Mouse (Mus musculus) E14TG2a.4 (cell line): ENCODE measurements around the gene Tns2.
A peak's percentile ranks its signal among the peaks of the same experiment; 100 is the strongest.

ENCODE experiments used
- H3K27me3 ChIP-seq: 2 replicates; pipeline ENCODE4 v1.6.1; 2014; ENCODE audit warnings: low read length, control low read depth; ENCODE audit not compliant: insufficient read depth
- H3K36me3 ChIP-seq: 2 replicates; pipeline ENCODE4 v1.6.1; 2014; ENCODE audit warnings: low read length, control low read depth; ENCODE audit not compliant: insufficient read depth
- H3K4me1 ChIP-seq: replicated peaks from 2 replicates; pipeline ENCODE4 v1.6.1; 2014; ENCODE audit warnings: low read depth, low read length, control low read depth
- H3K4me3 ChIP-seq: replicated peaks from 2 replicates; pipeline ENCODE4 v1.5.1; 2014; ENCODE audit warnings: mild to moderate bottlenecking, low read length
- H3K9me3 ChIP-seq: 2 replicates; pipeline ENCODE4 v1.6.1; 2014; ENCODE audit warnings: low read length, control low read depth
- CTCF ChIP-seq: conservative IDR thresholded peaks from 2 replicates; pipeline ENCODE4 v1.5.1; 2014; ENCODE audit warnings: low read length
- NANOG ChIP-seq: IDR thresholded peaks from 2 replicates; pipeline ENCODE4 v1.6.1; 2014; ENCODE audit warnings: borderline replicate concordance, low read length, mixed read lengths
- POU5F1 ChIP-seq: IDR thresholded peaks from 2 replicates; pipeline ENCODE4 v1.6.1; 2014; ENCODE audit warnings: low read length, borderline replicate concordance

Tns2 gene

DNA sequence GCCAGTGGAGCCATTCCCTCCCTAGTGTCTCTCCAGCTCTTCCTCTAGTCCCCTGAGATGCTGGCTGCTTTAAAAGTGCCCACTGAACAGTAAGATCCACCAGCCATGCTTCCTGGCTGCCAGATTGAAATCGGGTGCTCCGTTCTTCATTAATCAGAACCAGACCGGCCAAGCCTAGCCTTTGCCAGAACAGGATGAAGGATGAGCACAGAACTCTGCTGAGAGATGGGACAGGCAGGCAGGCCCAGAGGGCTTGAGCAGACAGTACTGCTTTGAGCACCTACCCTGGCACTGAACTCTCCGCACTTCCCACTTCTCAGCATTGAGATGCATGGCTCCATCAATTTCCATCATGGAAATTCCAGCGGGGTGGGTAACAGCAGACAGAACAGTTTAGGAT is 953 bp upstream of the Tns2 start:
- TF ChIP-seq NANOG: no peak
- TF ChIP-seq CTCF: no peak
- TF ChIP-seq POU5F1: no peak
- H3K9me3 ChIP-seq: no peaks in the 10 kb centered on the region
- peaks cover 88% of the 10 kb centered on the region for H3K4me1 ChIP-seq
- H3K36me3 ChIP-seq: peaks cover 51% of the 10 kb centered on the region
- H3K4me3 ChIP-seq: 0 out of 2 replicates have a peak overlapping the region, but pooled peaks have one; percentile 84
- peaks cover 37% of the 10 kb centered on the region for H3K27me3 ChIP-seq

DNA sequence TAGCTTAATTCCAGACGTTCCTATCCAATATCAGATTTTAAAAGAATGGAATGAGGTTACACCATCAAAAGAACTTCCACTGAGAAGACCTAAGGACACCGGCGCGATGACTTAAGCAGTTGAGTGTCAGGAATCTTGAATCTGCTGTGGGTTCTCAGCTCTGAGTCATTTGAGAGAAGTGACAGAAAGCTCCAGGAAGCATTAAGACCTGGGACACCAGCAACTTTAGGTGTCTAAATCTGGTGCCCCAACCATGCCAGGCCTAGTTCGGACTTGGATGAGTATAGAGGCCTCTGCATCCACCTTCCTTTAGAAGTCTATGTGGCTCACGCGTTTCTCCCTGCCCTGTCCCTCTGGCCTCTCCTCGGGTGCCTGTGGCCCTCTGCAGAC is 447 bp upstream of the Tns2 start:
- Histone ChIP-seq H3K27me3 (peaks cover 37% of the 10 kb centered on the region), H3K4me1 (peaks cover 88% of the 10 kb centered on the region), H3K4me3 (peak overlapping the region; percentile 84), H3K36me3 (peaks cover 46% of the 10 kb centered on the region), H3K9me3 (no peaks in the 10 kb centered on the region)
- TF ChIP-seq NANOG: no peak
- TF ChIP-seq CTCF: no peak
- no peak for TF ChIP-seq POU5F1

GRCm38 (mm10) chr15:102100996-102101671 is 921 bp downstream of the Tns2 start:
- TF ChIP-seq CTCF: 0 out of 2 replicates have a peak, but pooled peaks have one; percentile 9
- no peak for TF ChIP-seq POU5F1
- Histone ChIP-seq H3K4me3 (peak overlapping the region; percentile 84), H3K9me3 (no peaks in the 10 kb centered on the region), H3K36me3 (peaks cover 35% of the 10 kb centered on the region), H3K4me1 (peaks cover 81% of the 10 kb centered on the region), H3K27me3 (peaks cover 49% of the 10 kb centered on the region)

GRCm38 (mm10) chr15:102101672-102102541 is 1.7 kb downstream of the Tns2 start:
- peak overlapping the region; percentile 84 for H3K4me3 ChIP-seq
- H3K4me1 ChIP-seq: peaks cover 85% of the 10 kb centered on the region
- H3K9me3 ChIP-seq: no peaks in the 10 kb centered on the region
- peaks cover 57% of the 10 kb centered on the region for H3K27me3 ChIP-seq
- H3K36me3 ChIP-seq: peaks cover 27% of the 10 kb centered on the region
- TF ChIP-seq POU5F1 (no peak), CTCF (no peak), NANOG (no peak)

DNA sequence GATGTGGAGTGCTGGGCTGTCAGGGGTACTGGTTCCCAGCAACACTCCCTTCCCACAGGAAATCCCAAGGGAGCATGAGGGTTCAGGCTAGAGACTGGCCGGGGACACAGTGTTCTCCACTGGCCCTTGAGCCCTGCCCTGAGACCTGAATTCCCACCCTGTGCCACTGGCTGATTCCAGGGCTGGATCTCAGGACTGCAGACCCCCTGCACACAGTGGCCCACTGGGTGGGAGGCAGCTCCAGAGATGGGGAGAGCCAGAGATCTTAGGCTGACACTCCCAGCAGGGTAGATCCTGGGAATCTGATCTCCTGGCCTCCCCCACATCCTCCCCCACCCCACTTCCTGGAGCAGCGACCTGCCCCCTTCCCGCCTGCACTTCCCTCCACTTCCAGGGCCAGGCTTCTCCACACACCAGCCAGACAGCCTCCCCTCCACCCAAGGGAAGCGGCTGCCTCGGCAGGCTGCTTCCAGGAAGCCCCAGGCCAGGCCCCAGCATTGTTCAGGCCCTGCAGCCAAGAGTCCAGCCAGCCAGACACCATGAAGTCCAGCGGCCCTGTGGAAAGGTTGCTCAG is 2.4 kb downstream of the Tns2 start:
- Histone ChIP-seq H3K4me1 (peaks cover 85% of the 10 kb centered on the region), H3K27me3 (peaks cover 62% of the 10 kb centered on the region), H3K9me3 (no peaks in the 10 kb centered on the region), H3K4me3 (peak overlapping the region; percentile 70), H3K36me3 (peaks cover 20% of the 10 kb centered on the region)
- TF ChIP-seq NANOG (no peak), POU5F1 (no peak), CTCF (no peak)

DNA sequence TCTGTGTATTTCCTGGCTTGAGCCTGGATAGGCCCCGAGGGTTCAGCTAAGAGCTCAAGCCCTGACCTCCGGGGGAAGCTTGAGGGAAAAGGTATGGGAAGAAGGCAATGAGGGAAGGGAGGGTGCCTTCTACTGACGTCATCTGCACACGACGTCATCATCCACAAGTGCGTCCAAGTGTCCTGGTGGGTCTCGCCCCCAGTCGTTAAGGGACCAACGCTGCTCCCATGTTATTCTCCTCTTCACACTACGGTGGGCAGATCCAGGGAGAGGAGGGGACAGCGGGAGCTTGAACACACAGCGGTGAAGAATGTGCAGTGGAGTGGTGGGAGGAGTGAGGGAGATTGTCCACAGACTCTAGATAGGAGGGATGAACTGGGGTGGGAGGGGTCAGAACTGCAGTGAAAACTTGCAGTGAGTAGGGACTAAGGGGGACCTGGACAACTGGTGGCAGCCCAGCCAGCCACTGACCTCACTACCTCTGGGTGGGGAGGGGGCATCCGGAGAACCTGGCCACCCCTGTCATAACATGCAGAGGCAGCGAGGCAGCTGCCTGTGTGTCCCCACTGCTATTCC is 3.2 kb downstream of the Tns2 start:
- Histone ChIP-seq H3K27me3 (peaks cover 65% of the 10 kb centered on the region), H3K9me3 (no peaks in the 10 kb centered on the region), H3K4me1 (peaks cover 85% of the 10 kb centered on the region), H3K36me3 (peaks cover 12% of the 10 kb centered on the region; the same call in 1 of the 2 replicates), H3K4me3 (peak overlapping the region; percentile 70)
- TF ChIP-seq NANOG (no peak), POU5F1 (no peak), CTCF (no peak)

- Histone ChIP-seq H3K4me1 (peaks cover 86% of the 10 kb centered on the region), H3K27me3 (peaks cover 62% of the 10 kb centered on the region)
- TF ChIP-seq NANOG: no peak
- no peak for TF ChIP-seq POU5F1
- no peak for TF ChIP-seq CTCF
Observed at GRCm38 (mm10) chr15:102103947-102104555, 3.8 kb downstream of the Tns2 start.

DNA sequence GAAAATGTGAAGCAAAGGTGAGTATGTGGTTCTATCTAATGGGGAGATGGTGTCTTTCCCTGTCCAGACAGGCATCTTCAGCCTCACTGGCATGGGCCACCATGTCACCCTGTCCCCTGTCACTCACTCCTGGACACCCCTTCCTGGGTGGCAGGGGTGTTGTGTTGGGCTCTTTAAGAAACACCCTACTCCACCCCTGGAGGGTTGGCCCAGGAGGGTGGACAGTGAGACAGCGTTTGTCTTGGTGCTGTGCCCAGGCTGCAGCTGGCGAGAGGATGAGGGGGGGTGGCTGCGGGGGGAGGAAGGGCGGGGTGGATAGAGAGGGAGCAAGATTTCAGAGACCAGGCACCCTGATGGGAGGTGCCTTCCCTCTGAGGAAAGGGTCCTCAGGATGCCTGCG is 5.1 kb downstream of the Tns2 start:
- TF ChIP-seq NANOG (no peak), CTCF (no peak), POU5F1 (no peak)

More at GRCm38 (mm10) chr15:102103947-102104555, 3.8 kb downstream of the Tns2 start:
- Histone ChIP-seq H3K9me3 (no peaks in the 10 kb centered on the region), H3K4me3 (peak overlapping the region; percentile 70), H3K36me3 (peaks cover 6% of the 10 kb centered on the region; the same call in 1 of the 2 replicates)

More for the DNA sequence above, 5.1 kb downstream of the Tns2 start:
- Histone ChIP-seq H3K27me3 (peaks cover 52% of the 10 kb centered on the region), H3K36me3 (0 out of 2 replicates have a peak, but pooled peaks cover 3% of the 10 kb centered on the region), H3K9me3 (no peaks in the 10 kb centered on the region), H3K4me1 (peaks cover 85% of the 10 kb centered on the region), H3K4me3 (no peak overlapping the region)
